Mouse (Mus musculus) brain, embryonic 18.5 days (tissue): ENCODE measurements around the gene Mbtps1.

Source experiments
- DNase-seq: peaks from one replicate; pipeline ENCODE4 v3.0.0-alpha.2; 2012; ENCODE audit warnings: low read depth, low spot score

The Mbtps1 gene

GRCm38 (mm10) chr8:119502111-119502510 lies 56.4 kb downstream of the Mbtps1 start:
- no peak for DNase-seq

DNA sequence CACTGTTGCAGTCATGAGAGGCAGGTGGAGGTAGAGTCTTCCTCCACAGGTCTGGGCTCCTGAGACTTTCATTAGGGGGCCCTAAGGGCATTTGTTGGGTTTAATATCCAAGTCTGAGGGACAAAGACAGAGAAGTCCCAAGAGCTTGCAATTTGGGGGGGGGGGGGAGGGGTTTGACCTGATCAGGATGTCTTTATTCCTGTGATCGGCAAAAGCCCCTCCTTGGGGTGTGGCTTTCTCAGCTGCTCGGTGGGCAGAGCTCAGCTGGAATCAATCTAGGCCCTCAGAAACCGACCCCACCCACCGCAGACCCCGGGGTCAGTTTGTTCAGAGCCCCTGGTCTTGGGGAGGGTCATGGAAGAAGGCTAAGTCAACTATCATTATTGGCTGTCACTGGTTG lies 56.9 kb downstream of the Mbtps1 start, which contains the start of gene Slc38a8:
Gene Slc38a8, minus strand, starts transcription at position 101 of the 400 bp plus-strand sequence.
- no peak for DNase-seq

GRCm38 (mm10) chr8:119499836-119500235 lies 58.7 kb downstream of the Mbtps1 start:
- DNase-seq = no peak

DNA sequence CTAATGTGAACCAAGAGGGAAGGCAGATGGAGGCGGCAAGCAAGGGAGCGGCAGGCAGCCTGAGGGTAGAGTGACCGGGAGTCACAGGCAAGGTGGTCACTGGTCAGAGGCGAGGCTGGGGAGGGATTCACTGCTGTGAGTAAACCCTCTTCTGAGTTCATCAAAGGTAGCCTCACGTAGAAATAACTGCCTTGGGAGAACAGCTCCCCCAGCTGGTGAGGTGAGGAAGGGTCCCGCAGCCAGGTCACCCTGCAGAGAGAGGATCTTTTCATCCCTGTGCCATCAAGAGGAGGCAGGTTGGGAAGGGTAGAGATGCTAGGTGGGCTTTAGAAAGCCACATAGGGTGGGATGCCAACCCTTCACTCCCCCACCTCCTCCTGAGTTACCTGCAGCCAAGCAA lies 61.7 kb downstream of the Mbtps1 start:
- no peak for DNase-seq

- DNase-seq = no peak
Measured at GRCm38 (mm10) chr8:119487093-119487492, 71.4 kb downstream of the Mbtps1 start.

GRCm38 (mm10) chr8:119484145-119484896 lies 74.2 kb downstream of the Mbtps1 start:
- no peak for DNase-seq

DNA sequence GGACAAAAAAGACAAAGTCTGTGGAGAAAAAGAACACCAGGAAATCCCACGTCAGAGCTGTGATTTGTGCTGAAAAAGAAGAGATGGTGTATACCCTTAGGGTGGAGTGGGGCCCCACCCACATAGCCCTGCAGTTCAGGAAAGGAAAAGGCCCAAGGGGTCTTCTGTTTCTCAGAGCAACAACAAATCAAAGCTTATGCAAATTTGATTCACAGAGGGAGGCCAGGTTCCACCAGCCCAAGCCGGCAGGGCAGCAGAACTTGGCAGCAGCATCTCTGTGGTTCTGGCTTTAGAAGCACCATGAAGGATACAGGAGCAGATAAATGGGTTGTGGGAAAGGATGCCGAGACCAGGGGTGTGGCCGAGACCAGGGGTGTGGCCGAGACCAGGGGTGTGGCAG lies 79.9 kb downstream of the Mbtps1 start:
- no peak for DNase-seq

DNA sequence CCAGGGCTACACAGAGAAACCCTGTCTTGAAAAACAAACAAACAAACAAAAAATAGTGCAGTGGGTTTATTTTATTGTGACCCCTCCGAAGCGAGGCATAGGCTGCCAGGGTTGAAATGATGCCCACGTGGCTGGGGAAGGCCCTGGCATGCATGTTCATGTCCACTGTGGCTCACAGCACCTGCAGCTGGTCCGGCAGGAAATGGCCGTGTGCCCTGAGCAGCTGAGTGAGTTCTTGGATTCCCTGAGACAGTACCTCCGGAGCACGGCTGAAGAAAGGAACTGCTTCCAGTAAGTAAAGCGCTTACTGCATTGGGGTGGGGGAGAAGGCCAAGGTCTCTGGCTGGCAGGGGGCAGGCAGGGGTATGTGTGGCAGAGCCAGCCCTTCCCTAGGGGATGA lies 90.4 kb downstream of the Mbtps1 start:
- no peak for DNase-seq

DNA sequence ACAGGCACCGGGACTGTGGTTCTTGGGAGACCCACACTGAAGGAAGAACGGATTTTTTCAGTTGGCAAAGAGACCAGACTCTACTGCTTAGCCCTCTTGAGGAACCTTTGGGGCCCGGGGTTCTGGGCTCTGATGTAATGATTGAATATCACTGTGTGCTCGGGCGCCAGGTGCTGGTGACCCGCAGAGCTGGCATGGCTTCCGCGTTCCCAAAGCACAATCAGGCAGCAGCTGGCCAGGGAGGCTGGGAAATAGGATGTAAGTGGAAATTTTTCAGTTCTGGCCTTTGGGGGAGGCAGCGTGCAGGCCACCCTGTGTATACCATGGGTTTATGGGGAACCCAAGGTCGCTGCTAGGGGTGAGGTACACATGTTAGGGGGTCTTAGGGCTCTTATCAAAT lies 91.7 kb downstream of the Mbtps1 start:
- no peak for DNase-seq

GRCm38 (mm10) chr8:119466105-119466504 lies 92.4 kb downstream of the Mbtps1 start:
- DNase-seq = peak; percentile 40

- DNase-seq = no peak
Measured at GRCm38 (mm10) chr8:119463709-119464108, 94.8 kb downstream of the Mbtps1 start.

DNA sequence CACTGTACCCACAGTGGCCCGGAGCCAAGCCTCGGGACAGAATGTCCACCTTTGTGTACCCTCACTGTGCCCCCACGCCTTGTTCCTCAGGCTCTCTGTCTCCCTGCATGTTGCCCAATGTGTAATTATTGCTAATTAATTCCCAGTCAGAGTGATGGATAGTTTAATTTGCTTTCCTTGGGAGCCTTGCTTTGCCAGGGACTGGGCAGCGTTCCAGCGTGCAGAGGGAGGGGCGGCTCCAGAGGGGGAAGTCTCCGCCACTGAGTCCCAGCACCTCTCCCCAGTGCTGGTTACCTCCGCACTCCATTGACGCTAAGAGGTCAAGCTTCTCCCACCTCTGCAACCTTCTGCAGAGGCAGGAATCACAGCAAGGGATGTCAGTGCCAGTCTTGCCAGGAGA lies 97.2 kb downstream of the Mbtps1 start:
- no peak for DNase-seq

- DNase-seq = no peak
Measured at GRCm38 (mm10) chr8:119459724-119460123, 98.8 kb downstream of the Mbtps1 start.
